Mouse (Mus musculus) left cerebral cortex, postnatal 25 days (tissue): ENCODE measurements around the gene Auts2. TPM values are rescaled to one million over a fixed set of nuclear protein-coding genes. Genes with fewer than 3 reads are reported as not detected.

Source experiments
- DNase-seq, 2 experiments: peaks; one replicate each; pipeline ENCODE4 v3.0.0; 2022; ENCODE audit warnings: low spot score in 2 of 2, mixed read lengths in 1 of 2
- intact Hi-C: fragments of 180-260 bp; cut with DNase I; formaldehyde crosslinking; loops from one replicate; pipeline ENCODE4 v1.15.1; 2025
- total RNA-seq, 2 experiments: library from RNA; stranded (reverse); gene quantifications; 2 replicates each; pipeline ENCODE4 v1.2.3; 2021

The Auts2 gene
- total RNA-seq, 2 experiments from 2014 or later, result 95.9 to 104 TPM

DNA sequence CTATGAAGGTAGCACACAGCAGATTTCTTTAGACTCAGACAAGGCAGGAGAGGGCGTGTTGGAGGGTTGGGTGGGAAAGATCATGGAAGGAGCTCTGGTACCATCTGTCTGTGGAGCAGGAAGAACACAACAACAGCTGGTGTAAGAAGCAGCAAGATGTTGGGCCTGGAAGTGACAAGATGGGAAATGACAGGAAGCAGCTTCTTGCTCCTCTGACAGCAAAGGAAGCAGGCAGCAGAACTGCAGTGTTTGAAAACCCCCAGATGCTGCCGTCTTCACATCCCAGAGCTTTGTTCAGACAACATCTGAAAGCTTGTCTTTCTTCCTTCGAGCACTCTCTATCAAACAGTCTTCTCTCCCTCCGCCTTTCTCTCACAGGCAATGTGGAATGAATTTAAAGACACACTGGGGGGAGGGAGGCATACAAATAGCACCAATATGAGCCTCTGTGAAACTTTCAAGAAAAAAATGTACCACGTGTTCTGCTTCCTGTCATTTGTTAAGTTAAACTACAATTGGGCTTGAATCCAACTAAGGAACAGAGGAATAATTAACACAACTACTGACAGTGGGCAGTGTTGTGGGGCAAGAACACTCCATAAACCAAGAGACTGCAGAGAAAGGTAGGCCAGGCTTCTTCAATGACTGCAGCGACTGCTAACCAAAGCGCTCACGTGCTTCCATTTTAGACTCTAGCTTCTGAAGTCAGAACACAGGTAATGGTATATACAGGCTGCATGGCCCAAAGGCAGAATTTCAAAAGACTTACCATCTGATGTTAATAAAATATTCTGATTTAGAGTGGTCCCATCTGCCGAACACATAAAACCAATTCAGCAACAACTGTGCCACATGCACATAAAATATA is 381.6 kb downstream of the Auts2 start:
- intact Hi-C loops, result no loop called here
- peak; percentile 54 to 88 for DNase-seq

- DNase-seq, result no peak
- intact Hi-C loops, result no loop called here
Observed at GRCm38 (mm10) chr5:132144181-132144580, 399.0 kb downstream of the Auts2 start.

GRCm38 (mm10) chr5:132140816-132141215 is 402.3 kb downstream of the Auts2 start:
- no peak for DNase-seq
- intact Hi-C loops, result no loop called here

GRCm38 (mm10) chr5:132135941-132136663 is 407.0 kb downstream of the Auts2 start:
- intact Hi-C loops, result loop anchor here (10.0 kb wide), 1 partner anchor 1929 kb away; no protein-coding TSS in a partner anchor
- peak; percentile 27 to 63 for DNase-seq

DNA sequence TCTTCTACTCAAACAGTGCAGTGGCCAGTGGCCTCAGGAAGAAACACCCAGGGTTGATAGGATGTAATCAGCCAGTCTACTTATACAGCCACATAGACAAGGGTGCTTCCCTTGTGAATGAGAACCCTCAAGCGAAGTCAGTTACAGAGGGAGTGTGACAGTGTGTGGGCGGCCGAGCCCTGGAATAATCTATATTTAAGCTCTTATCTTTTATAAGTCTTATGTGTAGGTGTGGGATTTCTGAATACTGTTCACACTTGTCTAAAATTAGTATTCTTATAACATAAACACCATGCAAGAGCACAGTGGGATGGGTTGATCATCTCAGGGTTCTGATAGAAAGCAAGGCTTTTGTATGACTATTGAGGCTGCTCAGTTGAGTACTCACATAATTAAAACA is 411.2 kb downstream of the Auts2 start:
- peak; percentile 38 to 85 for DNase-seq
- intact Hi-C loops, result loop anchor here (10.0 kb wide), 1 partner anchor 1933 kb away; no protein-coding TSS in a partner anchor

- intact Hi-C loops, result loop anchor here (10.0 kb wide), 1 partner anchor 1934 kb away; no protein-coding TSS in a partner anchor
- no peak for DNase-seq
Observed at GRCm38 (mm10) chr5:132130577-132130976, 412.6 kb downstream of the Auts2 start.

DNA sequence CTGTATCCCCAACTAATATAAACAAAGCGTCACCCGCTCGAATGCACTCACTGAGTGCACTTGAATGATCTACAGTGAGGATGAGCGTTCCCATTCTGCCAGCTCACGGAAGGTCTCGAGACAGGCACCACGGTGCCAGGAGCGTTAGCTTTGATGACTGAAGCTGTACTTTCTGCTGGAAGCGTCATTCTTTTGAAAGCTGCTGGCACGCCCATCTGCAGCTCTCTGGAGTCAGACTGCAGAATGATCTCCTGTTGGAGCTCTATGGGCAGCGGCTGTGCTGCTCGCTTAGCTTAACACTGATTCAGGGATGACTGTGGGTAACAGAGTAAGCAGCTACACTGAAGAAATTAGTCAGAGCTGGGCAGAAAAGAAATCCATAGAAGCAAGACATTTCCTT is 416.5 kb downstream of the Auts2 start:
- intact Hi-C loops, result no loop called here
- DNase-seq, result peak in 1 of 2 experiments; percentile 23

GRCm38 (mm10) chr5:132115631-132116030 is 427.5 kb downstream of the Auts2 start:
- intact Hi-C loops, result loop anchor here (10.0 kb wide), 5 partner anchors 301 to 1889 kb away; partner anchors contain the start of gene Auts2
- DNase-seq, result peak; percentile 40 to 66

DNA sequence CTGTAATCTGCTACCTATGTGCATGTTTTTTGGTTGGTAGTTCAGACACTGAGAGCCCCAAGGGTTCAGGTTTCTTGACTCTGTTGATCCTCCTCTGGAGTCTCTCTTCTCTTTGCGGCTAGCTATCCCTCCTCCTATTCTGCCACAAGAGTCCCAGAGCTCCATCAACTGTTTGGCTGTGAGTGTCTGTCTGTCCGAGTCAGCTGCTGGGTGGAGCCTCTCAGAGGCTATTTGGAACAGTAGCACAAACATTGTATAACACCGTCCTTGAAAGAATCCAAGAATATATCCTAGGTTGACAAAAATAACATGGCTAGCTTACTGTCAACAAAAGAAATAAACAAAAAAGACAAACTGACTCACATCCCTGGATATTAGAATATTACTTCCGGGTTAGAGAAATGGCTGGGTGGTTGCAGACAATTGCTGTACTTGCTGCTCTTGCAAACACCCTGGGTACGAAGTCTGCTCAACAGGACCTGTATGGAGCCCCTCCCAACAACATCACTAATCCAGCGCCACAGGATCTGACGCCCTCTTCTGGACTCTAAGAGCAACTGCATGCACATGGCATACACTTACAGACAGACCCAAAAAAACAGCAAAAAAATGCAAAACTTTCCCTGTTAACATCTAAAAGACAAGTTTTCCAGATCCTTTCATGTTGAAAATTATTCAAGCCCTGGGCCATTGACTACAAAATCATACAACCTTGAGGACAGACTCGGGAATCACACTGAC is 428.4 kb downstream of the Auts2 start:
- DNase-seq, result no peak
- intact Hi-C loops, result loop anchor here (10.0 kb wide), 5 partner anchors 300 to 1890 kb away; partner anchors contain the start of gene Auts2

DNA sequence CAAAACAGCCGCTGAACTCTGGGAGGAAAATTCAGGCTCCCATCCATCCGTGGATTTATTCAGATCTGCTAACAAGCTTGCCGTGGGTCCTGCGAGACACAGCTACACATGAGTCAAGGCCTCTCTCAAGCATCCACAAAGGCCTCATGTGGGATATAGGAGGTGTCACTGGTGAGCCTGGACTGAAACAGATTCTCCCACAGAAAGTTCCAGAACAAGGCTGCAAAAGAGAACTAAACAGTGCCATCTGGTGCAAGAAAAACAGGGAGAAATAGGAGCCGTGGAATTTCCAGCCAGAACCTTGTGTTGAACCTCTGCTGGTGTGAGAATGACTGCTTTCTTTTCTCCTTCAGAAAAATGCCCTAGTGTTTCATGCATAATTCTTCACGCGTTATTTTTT is 429.7 kb downstream of the Auts2 start:
- peak; percentile 63 to 85 for DNase-seq
- intact Hi-C loops, result loop anchor here (10.0 kb wide), 5 partner anchors 299 to 1891 kb away; partner anchors contain the start of gene Auts2

DNA sequence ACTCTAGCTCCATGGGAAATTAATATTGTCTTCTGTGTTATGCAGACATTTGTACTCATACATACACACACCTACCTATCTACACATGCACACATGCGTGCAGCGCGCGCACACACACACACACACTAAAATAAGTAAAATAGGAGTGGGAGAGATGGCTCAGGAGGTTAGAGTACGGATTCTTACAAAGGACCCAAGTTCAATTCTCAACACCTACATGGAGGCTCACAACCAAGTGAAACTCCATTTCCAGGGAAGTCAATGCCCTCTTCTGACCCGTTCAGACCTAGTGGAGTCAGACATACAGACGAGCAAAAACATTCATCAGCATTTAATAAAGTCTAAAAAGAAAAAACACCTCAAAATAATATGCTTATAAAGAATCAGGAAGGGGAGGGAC is 430.5 kb downstream of the Auts2 start:
- no peak for DNase-seq
- intact Hi-C loops, result loop anchor here (10.0 kb wide), 5 partner anchors 298 to 1892 kb away; partner anchors contain the start of gene Auts2

DNA sequence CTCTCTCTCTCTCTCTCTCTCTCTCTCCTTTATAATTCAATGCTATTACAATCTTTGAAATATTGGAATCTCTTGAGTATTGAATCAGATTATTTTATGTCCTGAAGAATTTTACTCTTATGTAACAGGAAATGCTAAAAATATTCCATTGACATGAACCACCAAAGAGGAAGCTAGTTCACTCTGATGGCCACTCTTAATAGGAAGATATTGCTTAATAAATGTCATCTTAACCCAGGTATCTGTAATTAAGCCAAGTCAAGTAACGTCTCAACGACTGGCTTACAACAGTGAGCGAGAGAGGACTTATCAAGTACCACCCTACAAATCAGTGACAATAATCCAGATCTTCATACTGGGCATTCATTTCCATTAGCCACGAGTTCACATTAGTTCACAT is 440.7 kb downstream of the Auts2 start:
- intact Hi-C loops, result no loop called here
- DNase-seq, result no peak

DNA sequence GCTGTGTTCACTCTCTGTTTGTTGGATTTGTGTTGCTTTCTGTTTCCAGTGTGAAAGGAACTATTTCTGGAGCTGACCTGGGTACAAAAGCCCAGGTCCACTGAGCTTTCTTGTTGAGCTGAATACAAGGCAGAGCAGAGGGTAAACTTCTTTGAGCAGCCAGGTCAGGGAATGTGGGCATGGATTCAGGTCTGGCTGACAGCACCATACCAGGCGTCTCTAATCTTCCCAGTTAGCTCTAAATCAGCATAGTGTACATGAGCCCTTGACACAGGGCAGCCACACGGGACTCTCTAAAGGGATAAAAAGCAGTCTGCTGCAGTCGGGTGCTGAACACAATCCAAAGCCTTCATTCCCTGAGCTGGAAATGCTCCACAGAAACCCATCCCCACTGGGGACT is 444.7 kb downstream of the Auts2 start:
- DNase-seq, result no peak
- intact Hi-C loops, result no loop called here

DNA sequence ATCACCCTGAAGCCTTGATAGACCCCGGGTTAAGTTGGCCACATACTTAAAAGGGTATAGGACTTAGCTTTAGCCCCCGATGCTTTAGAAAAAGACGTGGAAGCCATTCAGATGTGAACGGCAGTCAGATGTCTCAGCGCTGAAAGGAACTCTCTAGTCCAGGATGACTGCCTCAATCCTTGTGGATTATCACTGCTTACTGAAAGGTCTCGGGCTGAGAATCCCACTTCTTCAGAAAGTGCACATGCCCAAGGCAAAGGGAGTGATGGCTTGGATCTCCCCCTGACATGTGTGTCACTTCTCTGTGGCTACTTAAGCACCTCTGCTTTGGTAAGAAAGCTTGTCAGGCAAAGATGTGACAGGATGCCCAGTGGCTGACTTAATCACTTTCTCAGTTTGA is 450.4 kb downstream of the Auts2 start:
- intact Hi-C loops, result no loop called here

DNA sequence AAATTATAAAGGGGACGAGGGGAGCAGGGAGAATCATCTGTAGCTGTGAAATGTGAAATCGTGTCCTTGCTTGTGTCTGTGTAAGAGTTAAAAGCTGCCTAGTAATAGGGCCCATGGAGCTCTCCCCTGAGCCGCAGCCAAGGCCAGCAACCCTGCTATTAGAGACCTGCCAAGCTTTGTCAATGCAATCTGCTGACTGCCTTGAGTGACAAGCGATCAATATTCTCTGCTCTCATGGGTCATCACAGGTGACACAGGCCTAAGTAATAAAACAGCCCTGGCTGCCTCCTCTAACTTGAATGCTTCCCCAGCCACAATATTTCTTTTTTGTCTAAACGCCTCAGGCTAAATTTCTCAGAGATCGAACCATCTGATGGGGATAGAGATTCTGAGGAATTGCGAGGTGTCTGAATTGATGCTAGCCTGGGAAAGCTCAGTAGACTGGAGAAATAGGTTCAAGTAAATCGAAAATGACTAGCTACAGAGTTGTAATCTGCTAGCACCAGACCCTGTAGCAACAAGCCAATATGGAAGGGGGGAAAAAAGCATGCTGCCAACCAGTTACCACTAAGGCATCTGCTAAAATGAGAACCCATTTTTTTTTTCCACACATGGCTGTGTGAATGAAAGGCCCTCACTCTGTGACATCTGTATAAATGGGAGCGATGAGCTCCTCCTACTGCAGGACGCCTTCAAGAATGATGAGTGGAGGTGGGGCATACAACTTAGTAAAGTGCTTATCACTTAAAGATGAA is 453.5 kb downstream of the Auts2 start:
- no peak for DNase-seq
- intact Hi-C loops, result no loop called here

More for the DNA sequence above, 450.4 kb downstream of the Auts2 start:
- no peak for DNase-seq

DNA sequence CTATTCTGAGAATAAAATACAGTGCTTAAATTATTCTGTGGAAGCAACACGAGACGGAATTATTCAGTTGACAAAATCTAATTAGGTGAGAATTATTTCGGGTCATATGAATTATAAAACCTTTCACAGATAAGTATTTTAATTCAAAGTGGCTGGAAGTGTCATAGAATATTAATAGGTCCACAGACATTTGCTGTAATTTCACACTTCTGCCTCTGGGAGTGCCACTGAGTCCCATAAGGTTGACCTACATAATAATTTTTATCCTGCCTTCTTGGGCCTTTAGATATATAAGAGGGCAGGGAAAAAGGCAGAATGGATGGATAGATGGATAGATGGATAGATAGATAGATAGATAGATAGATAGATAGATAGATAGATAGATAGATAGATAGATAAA is 454.6 kb downstream of the Auts2 start:
- DNase-seq, result no peak
- intact Hi-C loops, result no loop called here

DNA sequence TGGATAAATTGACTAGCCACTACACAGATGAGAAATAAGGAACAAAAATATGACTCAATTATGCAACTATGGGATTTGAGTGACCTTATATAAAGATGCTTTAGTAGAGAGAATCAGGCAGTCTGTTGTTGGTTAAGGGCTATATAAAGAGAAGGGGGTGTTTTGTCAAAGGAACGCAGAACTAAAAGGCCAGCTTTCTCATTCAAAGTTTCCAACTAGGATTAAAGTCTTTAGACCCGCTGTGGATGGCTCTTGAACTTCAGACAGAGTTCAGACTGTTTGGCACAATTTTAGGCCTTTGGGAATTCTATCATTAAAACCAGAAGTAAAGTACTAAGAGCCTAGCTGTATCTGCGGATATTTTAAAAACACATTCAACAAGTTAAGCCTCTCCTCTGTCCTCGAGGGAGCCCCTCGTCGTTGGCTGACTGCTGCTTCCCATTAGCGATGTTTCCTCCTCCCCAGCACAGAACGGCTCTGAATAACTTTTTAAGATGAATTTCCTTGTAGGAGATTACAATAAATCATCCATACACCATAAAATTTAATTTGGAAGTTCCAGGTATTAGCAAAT is 459.3 kb downstream of the Auts2 start:
- intact Hi-C loops, result no loop called here

DNA sequence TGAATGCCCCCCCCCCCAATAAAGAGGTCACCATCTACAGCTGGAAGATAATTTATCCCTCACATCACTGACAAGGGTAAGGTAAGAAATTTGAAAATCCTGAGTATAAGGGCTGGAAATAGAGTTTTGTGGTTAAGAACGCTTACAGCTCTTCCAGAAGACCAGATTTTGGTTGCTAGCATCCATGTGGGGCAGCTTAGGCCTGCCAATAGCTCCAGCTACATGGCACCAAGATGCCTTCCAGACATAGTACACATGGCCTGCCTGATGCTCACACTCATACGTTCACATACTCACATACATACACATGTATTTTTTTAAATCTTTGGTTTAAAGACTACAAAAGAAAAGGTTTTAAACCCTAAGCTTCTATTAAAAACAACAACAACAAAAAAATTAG is 467.2 kb downstream of the Auts2 start:
- no peak for DNase-seq
- intact Hi-C loops, result no loop called here

More for the DNA sequence above, 459.3 kb downstream of the Auts2 start:
- DNase-seq, result no peak
